Mouse (Mus musculus): ENCODE data around the gene Saa3. TPM values are rescaled to one million over a fixed set of nuclear protein-coding genes. Genes with fewer than 3 reads are reported as not detected.
A peak's percentile ranks its signal among the peaks of the same experiment; 100 is the strongest.
"Not testable (repeated sequence)": the region's sequence is repeated elsewhere in the genome, so short reads cannot be mapped to it uniquely, and the experiment has no call there.

Gene Saa3
- polyA plus RNA-seq, 1 experiment from 2014 or later, result 0.29 TPM

GRCm38 (mm10) chr7:46740041-46740440 lies 24.5 kb upstream of the Saa3 start:
- not testable (repeated sequence) for H3K36me3 ChIP-seq (ENCODE audit: control insufficient read depth, insufficient read depth, low read length); DNase-seq (ENCODE audit: low spot score); H3K4me2 ChIP-seq; H3K27me3 ChIP-seq (replicated peaks; ENCODE audit: control insufficient read depth, insufficient read depth, low read length); H3K9me3 ChIP-seq (ENCODE audit: control insufficient read depth, low read length); H3K4me3 ChIP-seq (ENCODE audit: low read depth, low read length); H3K9ac ChIP-seq (ENCODE audit: low read depth, low read length); H3K27ac ChIP-seq (ENCODE audit: low read depth, low read length); ATAC-seq (replicated peaks; ENCODE audit: low FRiP score); H3K4me1 ChIP-seq (replicated peaks; ENCODE audit: control insufficient read depth, insufficient read depth, low read length)
- WGBS, result 75% methylated on average over 5 of the region's 5 CpGs

GRCm38 (mm10) chr7:46738561-46739460 lies 23.3 kb upstream of the Saa3 start:
- DNase-seq (ENCODE audit: low spot score) (no peak), ATAC-seq (replicated peaks; ENCODE audit: low FRiP score) (no peak)
- Histone ChIP-seq H3K9ac (ENCODE audit: low read depth, low read length) (no peak overlapping the region), H3K4me2 (no peak overlapping the region), H3K4me1 (replicated peaks; ENCODE audit: control insufficient read depth, insufficient read depth, low read length) (no peaks in the 10 kb centered on the region), H3K9me3 (ENCODE audit: control insufficient read depth, low read length) (no peaks in the 10 kb centered on the region), H3K27me3 (replicated peaks; ENCODE audit: control insufficient read depth, insufficient read depth, low read length) (no peaks in the 10 kb centered on the region), H3K4me3 (ENCODE audit: low read depth, low read length) (no peak overlapping the region), H3K36me3 (ENCODE audit: control insufficient read depth, insufficient read depth, low read length) (no peaks in the 10 kb centered on the region), H3K27ac (ENCODE audit: low read depth, low read length) (no peak overlapping the region)
- 73% methylated on average over 12 of the region's 12 CpGs for WGBS

DNA sequence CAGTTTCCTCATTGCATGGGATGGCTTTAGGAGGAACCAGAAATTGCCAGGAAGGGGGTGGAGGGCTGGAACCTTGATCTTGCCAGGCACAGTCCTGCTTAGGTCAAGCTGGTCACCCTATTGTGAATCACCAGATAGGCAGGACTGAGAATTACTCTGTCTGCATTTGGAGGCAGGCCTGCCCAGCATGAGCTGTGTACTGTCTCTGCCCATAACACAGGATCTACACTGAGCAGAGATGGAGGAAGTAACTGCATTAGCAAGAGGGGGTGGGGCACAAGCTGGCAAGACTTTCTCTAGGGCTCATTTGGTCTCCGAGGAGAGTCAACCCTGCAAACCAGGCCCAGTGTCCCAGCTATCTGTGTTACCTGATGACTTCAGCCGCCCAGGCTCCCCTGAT lies 19.5 kb upstream of the Saa3 start:
- no peak overlapping the region for H3K4me3 ChIP-seq (ENCODE audit: low read depth, low read length)
- H3K9me3 ChIP-seq (ENCODE audit: control insufficient read depth, low read length), result no peaks in the 10 kb centered on the region
- H3K36me3 ChIP-seq (ENCODE audit: control insufficient read depth, insufficient read depth, low read length), result no peaks in the 10 kb centered on the region
- WGBS, result 60% methylated on average over 2 of the region's 2 CpGs
- no peaks in the 10 kb centered on the region for H3K4me1 ChIP-seq (replicated peaks; ENCODE audit: control insufficient read depth, insufficient read depth, low read length)
- DNase-seq (ENCODE audit: low spot score) (no peak), ATAC-seq (replicated peaks; ENCODE audit: low FRiP score) (no peak)
- H3K27me3 ChIP-seq (replicated peaks; ENCODE audit: control insufficient read depth, insufficient read depth, low read length), result no peaks in the 10 kb centered on the region
- no peak overlapping the region for H3K9ac ChIP-seq (ENCODE audit: low read depth, low read length)
- H3K4me2 ChIP-seq, result no peak overlapping the region
- H3K27ac ChIP-seq (ENCODE audit: low read depth, low read length), result no peak overlapping the region

DNA sequence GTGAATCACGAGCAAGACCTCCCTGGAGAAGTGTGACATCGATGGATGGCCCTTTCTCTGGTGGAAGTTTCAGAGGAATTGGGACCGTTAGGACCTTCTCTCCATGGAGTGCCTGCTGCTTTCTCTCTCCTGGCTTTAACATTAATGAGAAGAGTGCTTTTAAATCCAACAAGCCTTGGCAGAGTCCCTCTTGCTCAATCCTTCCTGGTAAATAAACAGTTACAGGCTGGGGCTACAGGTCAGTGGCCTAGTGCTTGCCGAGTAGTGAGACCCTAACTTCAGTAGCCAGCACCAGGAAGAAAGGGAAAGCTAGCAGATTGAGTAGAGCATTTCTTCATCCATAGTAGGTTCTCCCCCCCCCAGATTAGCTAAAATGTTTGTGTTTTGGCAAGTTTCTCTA lies 17.0 kb upstream of the Saa3 start, which contains the start of gene Saa4:
Saa4 (minus strand) TSS at position 146 of the 400 bp plus-strand sequence.
- Histone ChIP-seq H3K4me3 (ENCODE audit: low read depth, low read length) (no peak within 1 kb of the TSS), H3K4me2 (peak within 1 kb of the TSS; percentile 18; the same call in 1 of the 2 replicates), H3K4me1 (replicated peaks; ENCODE audit: control insufficient read depth, insufficient read depth, low read length) (no peaks in the 10 kb centered on the region), H3K27me3 (replicated peaks; ENCODE audit: control insufficient read depth, insufficient read depth, low read length) (no peaks in the 10 kb centered on the region), H3K36me3 (ENCODE audit: control insufficient read depth, insufficient read depth, low read length) (no peaks in the 10 kb centered on the region), H3K9ac (ENCODE audit: low read depth, low read length) (no peak within 1 kb of the TSS), H3K9me3 (ENCODE audit: control insufficient read depth, low read length) (no peaks in the 10 kb centered on the region), H3K27ac (ENCODE audit: low read depth, low read length) (no peak within 1 kb of the TSS)
- ATAC-seq (replicated peaks; ENCODE audit: low FRiP score), result 0 out of 2 replicates have a peak, but pooled peaks have one; percentile 41
- no peak for DNase-seq (ENCODE audit: low spot score)
- 73% methylated on average over 4 of the region's 4 CpGs for WGBS

DNA sequence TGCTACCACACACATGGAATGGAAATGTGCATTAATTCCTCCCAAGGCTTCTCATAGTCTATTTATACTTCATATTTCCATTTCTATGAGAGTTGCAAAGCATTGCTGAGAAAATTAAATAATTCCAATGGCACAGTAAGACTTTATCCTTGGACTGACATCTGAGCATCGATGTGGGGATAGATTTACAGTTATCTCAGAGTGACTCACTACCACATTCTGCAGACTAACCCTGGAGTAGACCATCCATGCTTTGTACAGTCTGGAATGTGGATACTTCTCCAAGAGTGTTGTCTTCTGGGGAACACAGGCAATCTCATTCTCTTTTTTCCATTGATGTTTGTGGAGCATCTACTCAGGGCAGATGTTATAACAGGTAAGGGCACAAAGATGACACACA lies 12.1 kb upstream of the Saa3 start:
- H3K9me3 ChIP-seq (ENCODE audit: control insufficient read depth, low read length), result no peaks in the 10 kb centered on the region
- DNase-seq (ENCODE audit: low spot score) (no peak), ATAC-seq (replicated peaks; ENCODE audit: low FRiP score) (no peak)
- H3K4me1 ChIP-seq (replicated peaks; ENCODE audit: control insufficient read depth, insufficient read depth, low read length), result no peaks in the 10 kb centered on the region; the same call in 1 of the 2 replicates
- no peak overlapping the region for H3K9ac ChIP-seq (ENCODE audit: low read depth, low read length)
- no peak overlapping the region for H3K4me2 ChIP-seq
- H3K4me3 ChIP-seq (ENCODE audit: low read depth, low read length), result no peak overlapping the region
- no peaks in the 10 kb centered on the region for H3K27me3 ChIP-seq (replicated peaks; ENCODE audit: control insufficient read depth, insufficient read depth, low read length)
- 82% methylated on average over 1 of the region's 1 CpGs for WGBS
- H3K36me3 ChIP-seq (ENCODE audit: control insufficient read depth, insufficient read depth, low read length), result no peaks in the 10 kb centered on the region
- no peak overlapping the region for H3K27ac ChIP-seq (ENCODE audit: low read depth, low read length)

- H3K9ac ChIP-seq (ENCODE audit: low read depth, low read length), result no peak overlapping the region
- no peak for DNase-seq (ENCODE audit: low spot score)
- no peaks in the 10 kb centered on the region for H3K27me3 ChIP-seq (replicated peaks; ENCODE audit: control insufficient read depth, insufficient read depth, low read length)
- no peak overlapping the region for H3K4me2 ChIP-seq
- H3K4me1 ChIP-seq (replicated peaks; ENCODE audit: control insufficient read depth, insufficient read depth, low read length), result no peaks in the 10 kb centered on the region; the same call in 1 of the 2 replicates
- no peak overlapping the region for H3K4me3 ChIP-seq (ENCODE audit: low read depth, low read length)
- no peak overlapping the region for H3K27ac ChIP-seq (ENCODE audit: low read depth, low read length)
- WGBS, result 77% methylated on average over 5 of the region's 5 CpGs
- no peak for ATAC-seq (replicated peaks; ENCODE audit: low FRiP score)
- H3K36me3 ChIP-seq (ENCODE audit: control insufficient read depth, insufficient read depth, low read length), result no peaks in the 10 kb centered on the region
- no peaks in the 10 kb centered on the region for H3K9me3 ChIP-seq (ENCODE audit: control insufficient read depth, low read length)
Measured at GRCm38 (mm10) chr7:46724396-46724795, 8.9 kb upstream of the Saa3 start.

GRCm38 (mm10) chr7:46723849-46724248 lies 8.3 kb upstream of the Saa3 start:
- 71% methylated on average over 3 of the region's 3 CpGs for WGBS

DNA sequence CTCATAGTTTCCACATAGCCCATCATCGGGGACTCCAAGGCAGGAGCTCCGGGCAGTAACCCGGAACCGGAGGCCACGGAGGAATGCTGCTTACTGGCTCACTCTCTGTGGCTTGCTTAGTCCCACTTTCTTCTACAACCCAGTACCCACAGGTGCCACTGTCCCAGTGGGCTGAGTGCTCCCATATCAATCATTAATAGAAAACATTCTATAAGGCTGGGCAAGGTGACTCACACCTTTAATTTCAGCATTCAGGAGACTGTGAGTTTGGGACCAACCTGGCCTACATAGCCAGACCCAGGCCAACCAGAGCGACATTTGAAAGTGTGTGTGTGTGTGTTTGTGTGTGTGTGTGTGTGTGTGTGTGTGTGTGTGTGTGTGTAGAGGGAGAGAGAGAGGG lies 7.9 kb upstream of the Saa3 start:
- Histone ChIP-seq H3K36me3 (ENCODE audit: control insufficient read depth, insufficient read depth, low read length) (no peaks in the 10 kb centered on the region), H3K27ac (ENCODE audit: low read depth, low read length) (no peak overlapping the region), H3K4me2 (no peak overlapping the region), H3K4me1 (replicated peaks; ENCODE audit: control insufficient read depth, insufficient read depth, low read length) (no peaks in the 10 kb centered on the region; the same call in 1 of the 2 replicates), H3K9me3 (ENCODE audit: control insufficient read depth, low read length) (no peaks in the 10 kb centered on the region), H3K27me3 (replicated peaks; ENCODE audit: control insufficient read depth, insufficient read depth, low read length) (no peaks in the 10 kb centered on the region), H3K4me3 (ENCODE audit: low read depth, low read length) (no peak overlapping the region), H3K9ac (ENCODE audit: low read depth, low read length) (no peak overlapping the region)
- ATAC-seq (replicated peaks; ENCODE audit: low FRiP score), result no peak
- DNase-seq (ENCODE audit: low spot score), result no peak
- WGBS, result 94% methylated on average over 6 of the region's 6 CpGs

More at GRCm38 (mm10) chr7:46723849-46724248, 8.3 kb upstream of the Saa3 start:
- Histone ChIP-seq H3K4me1 (replicated peaks; ENCODE audit: control insufficient read depth, insufficient read depth, low read length) (no peaks in the 10 kb centered on the region; the same call in 1 of the 2 replicates), H3K4me3 (ENCODE audit: low read depth, low read length) (no peak overlapping the region), H3K9me3 (ENCODE audit: control insufficient read depth, low read length) (no peaks in the 10 kb centered on the region), H3K4me2 (no peak overlapping the region), H3K27me3 (replicated peaks; ENCODE audit: control insufficient read depth, insufficient read depth, low read length) (no peaks in the 10 kb centered on the region), H3K36me3 (ENCODE audit: control insufficient read depth, insufficient read depth, low read length) (no peaks in the 10 kb centered on the region), H3K27ac (ENCODE audit: low read depth, low read length) (no peak overlapping the region), H3K9ac (ENCODE audit: low read depth, low read length) (no peak overlapping the region)
- DNase-seq (ENCODE audit: low spot score) (no peak), ATAC-seq (replicated peaks; ENCODE audit: low FRiP score) (no peak)

- no peak overlapping the region for H3K27ac ChIP-seq (ENCODE audit: low read depth, low read length)
- 64% methylated on average over 9 of the region's 9 CpGs for WGBS
- no peak overlapping the region for H3K4me3 ChIP-seq (ENCODE audit: low read depth, low read length)
- no peaks in the 10 kb centered on the region; the same call in 1 of the 2 replicates for H3K4me1 ChIP-seq (replicated peaks; ENCODE audit: control insufficient read depth, insufficient read depth, low read length)
- DNase-seq (ENCODE audit: low spot score), result no peak
- H3K9me3 ChIP-seq (ENCODE audit: control insufficient read depth, low read length), result no peaks in the 10 kb centered on the region
- no peak overlapping the region for H3K4me2 ChIP-seq
- H3K36me3 ChIP-seq (ENCODE audit: control insufficient read depth, insufficient read depth, low read length), result no peaks in the 10 kb centered on the region
- H3K9ac ChIP-seq (ENCODE audit: low read depth, low read length), result no peak overlapping the region
- no peaks in the 10 kb centered on the region for H3K27me3 ChIP-seq (replicated peaks; ENCODE audit: control insufficient read depth, insufficient read depth, low read length)
- no peak for ATAC-seq (replicated peaks; ENCODE audit: low FRiP score)
Measured at GRCm38 (mm10) chr7:46720460-46720859, 5.0 kb upstream of the Saa3 start.
